Mouse (Mus musculus) CH12F3 (cell line): ENCODE data around the gene Rft1.

ENCODE experiments used
- in situ Hi-C: fragments of 300-500 bp; cut with MboI; formaldehyde crosslinking; loops from 2 replicates; pipeline ENCODE4 v1.14.3; 2020; ENCODE audit warnings: low sequenced_read_pairs

Rft1 gene

GRCm38 (mm10) chr14:30629839-30630238 lies 24.3 kb upstream of the Rft1 start:
- in situ Hi-C loops: no loop called here

GRCm38 (mm10) chr14:30630811-30631576 lies 23.2 kb upstream of the Rft1 start:
- in situ Hi-C loops: no loop called here

- in situ Hi-C loops: no loop called here
Observed at GRCm38 (mm10) chr14:30631834-30632233, 22.3 kb upstream of the Rft1 start.

- in situ Hi-C loops: no loop called here
Observed at GRCm38 (mm10) chr14:30633708-30634107, 20.5 kb upstream of the Rft1 start.

- in situ Hi-C loops: no loop called here
Observed at GRCm38 (mm10) chr14:30634418-30634817, 19.7 kb upstream of the Rft1 start.

- in situ Hi-C loops: no loop called here
Observed at GRCm38 (mm10) chr14:30635219-30635910, 18.8 kb upstream of the Rft1 start.

GRCm38 (mm10) chr14:30636499-30636898 lies 17.7 kb upstream of the Rft1 start:
- in situ Hi-C loops: no loop called here

- in situ Hi-C loops: no loop called here
Observed at GRCm38 (mm10) chr14:30637087-30637486, 17.1 kb upstream of the Rft1 start.

- in situ Hi-C loops: no loop called here
Observed at GRCm38 (mm10) chr14:30638009-30638408, 16.2 kb upstream of the Rft1 start.

- in situ Hi-C loops: no loop called here
Observed at GRCm38 (mm10) chr14:30638686-30639085, 15.5 kb upstream of the Rft1 start.

GRCm38 (mm10) chr14:30641748-30642147 lies 12.4 kb upstream of the Rft1 start:
- in situ Hi-C loops: no loop called here

- in situ Hi-C loops: no loop called here
Observed at GRCm38 (mm10) chr14:30644026-30644425, 10.1 kb upstream of the Rft1 start.

GRCm38 (mm10) chr14:30645066-30645465 lies 9.1 kb upstream of the Rft1 start:
- in situ Hi-C loops: no loop called here

- in situ Hi-C loops: no loop called here
Observed at GRCm38 (mm10) chr14:30646486-30646885, 7.7 kb upstream of the Rft1 start.

- in situ Hi-C loops: no loop called here
Observed at GRCm38 (mm10) chr14:30648478-30648877, 5.7 kb upstream of the Rft1 start.

- in situ Hi-C loops: no loop called here
Observed at GRCm38 (mm10) chr14:30649745-30650144, 4.4 kb upstream of the Rft1 start.

GRCm38 (mm10) chr14:30650969-30651368 lies 3.2 kb upstream of the Rft1 start:
- in situ Hi-C loops: no loop called here

- in situ Hi-C loops: no loop called here
Observed at GRCm38 (mm10) chr14:30654691-30655228, 600 bp downstream of the Rft1 start.

GRCm38 (mm10) chr14:30655531-30655930 lies 1.4 kb downstream of the Rft1 start:
- in situ Hi-C loops: no loop called here

GRCm38 (mm10) chr14:30666061-30666460 lies 11.9 kb downstream of the Rft1 start:
- in situ Hi-C loops: no loop called here

GRCm38 (mm10) chr14:30666604-30667003 lies 12.4 kb downstream of the Rft1 start:
- in situ Hi-C loops: no loop called here

GRCm38 (mm10) chr14:30670161-30670560 lies 16.0 kb downstream of the Rft1 start:
- in situ Hi-C loops: loop anchor here (5.0 kb wide), 1 partner anchor 78 kb away; no protein-coding TSS in a partner anchor
